Mouse (Mus musculus): ENCODE measurements around the gene Tm9sf4.

The Tm9sf4 gene

GRCm38 (mm10) chr2:153214771-153215259 is 53.7 kb downstream of the Tm9sf4 start:
- no peak for DNase-seq (ENCODE audit: low spot score in 2 of 2)

GRCm38 (mm10) chr2:153215421-153215820 is 54.3 kb downstream of the Tm9sf4 start:
- no peak for DNase-seq (ENCODE audit: low spot score in 2 of 2)

GRCm38 (mm10) chr2:153217826-153218340 is 56.8 kb downstream of the Tm9sf4 start:
- DNase-seq (ENCODE audit: low spot score in 2 of 2), result no peak

- DNase-seq (ENCODE audit: low spot score in 2 of 2), result no peak
Measured at GRCm38 (mm10) chr2:153218516-153218915, 57.4 kb downstream of the Tm9sf4 start.

- no peak for DNase-seq (ENCODE audit: low spot score in 2 of 2)
Measured at GRCm38 (mm10) chr2:153221620-153222019, 60.5 kb downstream of the Tm9sf4 start.

- DNase-seq (ENCODE audit: low spot score in 2 of 2), result no peak
Measured at GRCm38 (mm10) chr2:153222130-153222529, 61.0 kb downstream of the Tm9sf4 start.

GRCm38 (mm10) chr2:153222566-153222965 is 61.5 kb downstream of the Tm9sf4 start:
- DNase-seq (ENCODE audit: low spot score in 2 of 2), result no peak

GRCm38 (mm10) chr2:153224946-153225594 is 64.0 kb downstream of the Tm9sf4 start, which contains the start of gene Tspyl3:
Gene Tspyl3, minus strand, starts transcription at chr2:153225441.
- peak; percentile 39 to 78 for DNase-seq (ENCODE audit: low spot score in 2 of 2)

- no peak for DNase-seq (ENCODE audit: low spot score in 2 of 2)
Measured at GRCm38 (mm10) chr2:153225595-153225953, 64.5 kb downstream of the Tm9sf4 start.

GRCm38 (mm10) chr2:153227959-153228358 is 66.9 kb downstream of the Tm9sf4 start:
- no peak for DNase-seq (ENCODE audit: low spot score in 2 of 2)

GRCm38 (mm10) chr2:153228523-153228922 is 67.4 kb downstream of the Tm9sf4 start:
- no peak for DNase-seq (ENCODE audit: low spot score in 2 of 2)

- no peak for DNase-seq (ENCODE audit: low spot score in 2 of 2)
Measured at GRCm38 (mm10) chr2:153237193-153237592, 76.1 kb downstream of the Tm9sf4 start.

- no peak for DNase-seq (ENCODE audit: low spot score in 2 of 2)
Measured at GRCm38 (mm10) chr2:153237891-153238290, 76.8 kb downstream of the Tm9sf4 start.

GRCm38 (mm10) chr2:153238406-153238805 is 77.3 kb downstream of the Tm9sf4 start:
- no peak for DNase-seq (ENCODE audit: low spot score in 2 of 2)

- DNase-seq (ENCODE audit: low spot score in 2 of 2), result no peak
Measured at GRCm38 (mm10) chr2:153239021-153239859, 78.1 kb downstream of the Tm9sf4 start.

- no peak for DNase-seq (ENCODE audit: low spot score in 2 of 2)
Measured at GRCm38 (mm10) chr2:153239860-153240480, 78.9 kb downstream of the Tm9sf4 start.

- peak; percentile 74 to 85 for DNase-seq (ENCODE audit: low spot score in 2 of 2)
Measured at GRCm38 (mm10) chr2:153240701-153241235, 79.7 kb downstream of the Tm9sf4 start.

GRCm38 (mm10) chr2:153241250-153242014 is 80.3 kb downstream of the Tm9sf4 start, which contains the start of the genes Plagl2 and Pofut1:
Gene Plagl2, minus strand, starts transcription at chr2:153241426.
Gene Pofut1, plus strand, starts transcription at chr2:153241533.
- DNase-seq (ENCODE audit: low spot score in 2 of 2), result peak; percentile 92 to 95

GRCm38 (mm10) chr2:153242156-153242555 is 81.1 kb downstream of the Tm9sf4 start:
- no peak for DNase-seq (ENCODE audit: low spot score in 2 of 2)

GRCm38 (mm10) chr2:153249751-153250150 is 88.6 kb downstream of the Tm9sf4 start:
- no peak for DNase-seq (ENCODE audit: low spot score in 2 of 2)

- no peak for DNase-seq (ENCODE audit: low spot score in 2 of 2)
Measured at GRCm38 (mm10) chr2:153256604-153257003, 95.5 kb downstream of the Tm9sf4 start.
